ENCODE assay signal across 9 mouse cellular contexts in the genomic region with DNA sequence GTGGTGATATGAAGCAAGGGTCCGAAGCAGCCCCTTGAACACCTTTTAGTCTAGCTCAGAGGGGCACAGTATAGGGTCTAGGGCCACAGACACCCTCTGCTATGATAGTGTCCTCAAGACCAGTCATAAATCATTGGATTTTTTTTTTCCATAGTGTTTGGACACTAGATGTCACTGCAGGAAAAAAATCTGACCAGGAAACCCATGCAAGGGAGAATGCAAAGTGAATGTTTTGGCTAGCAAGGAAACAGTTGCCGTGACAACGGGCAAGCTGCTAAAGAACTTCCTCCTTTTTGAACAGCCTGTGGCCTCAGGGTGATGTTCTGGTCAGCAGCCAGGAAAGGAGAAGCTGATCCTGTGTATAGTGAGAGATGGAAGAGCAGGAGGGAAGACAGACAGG.
DNase-seq lines count a peak whose midpoint lies in the region; ATAC-seq lines count a peak whose summit lies in the region.
"Had no signal": no experiment of that assay in that cellular context is flagged by ENCODE, and none has a peak within 500 bp of the region (broad histone marks: within the 10 kb centered on the region; RNA-seq: fewer than 3 reads in every experiment).

No protein-coding gene starts in this region.

- H3K27ac ChIP-seq in embryonic facial prominence, embryonic 11.5 days (replicated peaks; ENCODE audit: low read depth, low read length), result no peak overlapping the region
- no peak overlapping the region for H3K27ac ChIP-seq in heart, embryonic 15.5 days
- no peak overlapping the region for H3K27ac ChIP-seq in liver, embryonic 13.5 days
- no peak overlapping the region for H3K27ac ChIP-seq in neural tube, embryonic 14.5 days (ENCODE audit: low read depth, low read length)

- H3K4me1 ChIP-seq in embryonic facial prominence, embryonic 11.5 days (ENCODE audit: control insufficient read depth, insufficient read depth, low read length), result no peaks in the 10 kb centered on the region
- no peaks in the 10 kb centered on the region; the same call in 1 of the 2 replicates for H3K4me1 ChIP-seq in heart, embryonic 15.5 days (replicated peaks)
- no peaks in the 10 kb centered on the region for H3K4me1 ChIP-seq in liver, embryonic 13.5 days (replicated peaks)
- H3K4me1 ChIP-seq in neural tube, embryonic 14.5 days (ENCODE audit: control insufficient read depth, insufficient read depth, low read length), result peaks cover 3% of the 10 kb centered on the region; the same call in 1 of the 2 replicates

- no peaks in the 10 kb centered on the region for H3K9me3 ChIP-seq in embryonic facial prominence, embryonic 11.5 days (replicated peaks; ENCODE audit: control insufficient read depth, low read length)
- H3K9me3 ChIP-seq in heart, embryonic 15.5 days (replicated peaks), result no peaks in the 10 kb centered on the region
- H3K9me3 ChIP-seq in liver, embryonic 13.5 days (replicated peaks), result no peaks in the 10 kb centered on the region
- no peaks in the 10 kb centered on the region for H3K9me3 ChIP-seq in neural tube, embryonic 14.5 days (ENCODE audit: control insufficient read depth, low read length)

- H3K36me3 ChIP-seq in embryonic facial prominence, embryonic 11.5 days (replicated peaks; ENCODE audit: control insufficient read depth, insufficient read depth, low read depth, low read length), result no peaks in the 10 kb centered on the region
- no peaks in the 10 kb centered on the region for H3K36me3 ChIP-seq in heart, embryonic 15.5 days
- H3K36me3 ChIP-seq in liver, embryonic 13.5 days, result no peaks in the 10 kb centered on the region
- H3K36me3 ChIP-seq in neural tube, embryonic 14.5 days (ENCODE audit: control insufficient read depth, insufficient read depth, low read length), result no peaks in the 10 kb centered on the region
- H3K36me3 ChIP-seq: G1E had no signal

- WGBS in embryonic facial prominence, embryonic 11.5 days, result 37% methylated on average over 3 of the region's 3 CpGs
- WGBS in heart, embryonic 15.5 days, result 24% methylated on average over 3 of the region's 3 CpGs
- WGBS in liver, embryonic 13.5 days (ENCODE audit: insufficient replicate concordance), result 19% methylated on average over 3 of the region's 3 CpGs
- WGBS in neural tube, embryonic 14.5 days, result 48% methylated on average over 3 of the region's 3 CpGs

- no peak overlapping the region for H3K4me3 ChIP-seq in embryonic facial prominence, embryonic 11.5 days (ENCODE audit: low read depth, low read length)
- H3K4me3 ChIP-seq in heart, embryonic 15.5 days, result no peak overlapping the region
- no peak overlapping the region for H3K4me3 ChIP-seq in liver, embryonic 13.5 days (replicated peaks)
- no peak overlapping the region for H3K4me3 ChIP-seq in neural tube, embryonic 14.5 days (ENCODE audit: low read depth, low read length)

- peak; percentile 54 for DNase-seq in urinary bladder, postnatal 14 days (ENCODE audit: low spot score)
- no peak for DNase-seq in urinary bladder, adult 2 months (ENCODE audit: low spot score)
- DNase-seq in embryonic facial prominence, embryonic 11.5 days (ENCODE audit: low spot score), result peak; percentile 88
- DNase-seq in kidney, postnatal 14 days, result peak; percentile 85
- peak; percentile 3 for DNase-seq in liver, embryonic 13.5 days
- DNase-seq in thymus, postnatal 36 days, result no peak

- H3K4me2 ChIP-seq in embryonic facial prominence, embryonic 11.5 days (ENCODE audit: low read depth, low read length), result no peak overlapping the region
- no peak overlapping the region for H3K4me2 ChIP-seq in heart, embryonic 15.5 days
- no peak overlapping the region for H3K4me2 ChIP-seq in liver, embryonic 13.5 days
- no peak overlapping the region for H3K4me2 ChIP-seq in neural tube, embryonic 14.5 days (ENCODE audit: low read depth, low read length)

- H3K27me3 ChIP-seq in embryonic facial prominence, embryonic 11.5 days (ENCODE audit: control insufficient read depth, insufficient read depth, low read length), result no peaks in the 10 kb centered on the region
- H3K27me3 ChIP-seq in heart, embryonic 15.5 days, result peaks cover 3% of the 10 kb centered on the region; the same call in 1 of the 2 replicates
- H3K27me3 ChIP-seq in liver, embryonic 13.5 days, result no peaks in the 10 kb centered on the region
- no peaks in the 10 kb centered on the region for H3K27me3 ChIP-seq in neural tube, embryonic 14.5 days (ENCODE audit: control insufficient read depth, insufficient read depth, low read length)

- no peak overlapping the region for H3K9ac ChIP-seq in embryonic facial prominence, embryonic 11.5 days (replicated peaks; ENCODE audit: low read length)
- H3K9ac ChIP-seq in heart, embryonic 15.5 days, result no peak overlapping the region
- no peak overlapping the region for H3K9ac ChIP-seq in liver, embryonic 13.5 days
- H3K9ac ChIP-seq in neural tube, embryonic 14.5 days (replicated peaks; ENCODE audit: low read depth, low read length), result no peak overlapping the region

- 0 out of 2 replicates have a peak, but pooled peaks have one; percentile 49 for ATAC-seq in embryonic facial prominence, embryonic 11.5 days (replicated peaks; ENCODE audit: insufficient number of reproducible peaks, low FRiP score, low TSS enrichment, low read depth)
- ATAC-seq in heart, embryonic 15.5 days (replicated peaks; ENCODE audit: insufficient number of reproducible peaks, insufficient read depth, low FRiP score, low read depth), result peak; percentile 55; the same call in 1 of the 2 replicates
- no peak for ATAC-seq in liver, embryonic 13.5 days (ENCODE audit: low read depth)
- peak; percentile 70; the same call in 1 of the 2 replicates for ATAC-seq in neural tube, embryonic 14.5 days (ENCODE audit: low read depth)

Comparison
In these comparisons a context has a peak if more than half of its experiments do, and no peak if none do; other contexts are left out.
1. DNase-seq: peak in urinary bladder, postnatal 14 days (single experiment), embryonic facial prominence, embryonic 11.5 days (single experiment), kidney, postnatal 14 days (single experiment) and liver, embryonic 13.5 days (single experiment); none in urinary bladder, adult 2 months (single experiment) and thymus, postnatal 36 days (0 of 2).